Mouse (Mus musculus) MEL (cell line): ENCODE data around the gene Frmd4a.

ENCODE experiments used
- CTCF ChIP-seq, 3 experiments: IDR thresholded peaks in 2 of 3; conservative IDR thresholded peaks in 1 of 3; 2 replicates each; pipeline ENCODE4 v1.5.1; 2011 to 2012; ENCODE audit warnings: low read length in 3 of 3, low read depth in 2 of 3, mild to moderate bottlenecking in 2 of 3, improper control_type of control experiment in 1 of 3, inconsistent platforms in 1 of 3, mixed read lengths in 1 of 3, moderate library complexity in 1 of 3; ENCODE audit not compliant: control insufficient read depth in 1 of 3, insufficient read depth in 1 of 3, poor library complexity in 1 of 3, severe bottlenecking in 1 of 3
- EP300 ChIP-seq, 2 experiments: IDR thresholded peaks; 2 replicates each; pipeline ENCODE4 v1.6.1; 2011; ENCODE audit warnings: improper control_type of control experiment in 2 of 2, low read length in 2 of 2, low read depth in 1 of 2, mild to moderate bottlenecking in 1 of 2
- KAT2A ChIP-seq: conservative IDR thresholded peaks from 2 replicates; pipeline ENCODE4 v1.6.1; 2012; ENCODE audit warnings: low read depth, low read length, improper control_type of control experiment, inconsistent platforms
- SMC3 ChIP-seq: IDR thresholded peaks from 2 replicates; pipeline ENCODE4 v1.6.1; 2011; ENCODE audit warnings: low read depth, low read length, improper control_type of control experiment
- ZKSCAN1 ChIP-seq: IDR thresholded peaks from 2 replicates; pipeline ENCODE4 v1.6.1; 2012; ENCODE audit warnings: low read depth, mild to moderate bottlenecking, inconsistent platforms, low read length, improper control_type of control experiment, moderate library complexity

DNA sequence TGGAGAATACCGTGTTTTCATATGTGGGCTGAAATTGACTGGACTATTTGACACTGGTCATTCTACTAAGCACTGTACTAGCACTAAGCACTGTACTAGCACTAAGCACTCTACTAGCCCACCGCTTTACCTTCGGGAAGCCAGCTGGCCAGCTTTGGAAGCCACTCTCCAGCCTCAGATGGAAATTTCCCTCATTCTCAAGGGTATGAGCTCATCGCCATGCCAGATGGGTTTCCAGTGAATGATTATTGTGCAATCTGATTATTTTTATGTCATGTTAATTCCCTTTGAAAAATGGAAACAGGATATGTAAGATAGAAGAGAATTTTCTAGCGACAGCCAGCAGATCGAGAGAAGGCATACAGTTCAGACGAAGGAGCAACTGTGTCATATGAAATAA is 324.5 kb downstream of the Frmd4a start:
- no peak for TF ChIP-seq KAT2A
- no peak for TF ChIP-seq ZKSCAN1
- TF ChIP-seq CTCF (IDR thresholded peaks at IDR 0.05 in 2 of 3, conservative IDR thresholded peaks at IDR 0.05 in 1 of 3; ENCODE audit: control insufficient read depth in 1 of 3, insufficient read depth in 1 of 3, low read depth in 2 of 3, low read length in 3 of 3, poor library complexity in 1 of 3, severe bottlenecking in 1 of 3), result no peak
- no peak for TF ChIP-seq EP300 (IDR thresholded peaks at IDR 0.05; ENCODE audit: low read depth in 1 of 2, low read length in 2 of 2)
- TF ChIP-seq SMC3, result no peak
